Mouse (Mus musculus): ENCODE measurements at regions not wholly inside any gene's neighbourhood (a gene's known extent, or its start where the extent isn't known, plus 50 kb on each side); places are given as distances from the start of the nearest gene placed in this dataset.

GRCm38 (mm10) chr9:30802826-30803225 lies 119.4 kb downstream of the Adamts15 start:
- TF ChIP-seq POLR2A (IDR thresholded peaks at IDR 0.05; ENCODE audit: control insufficient read depth, low read depth, low read length) = no peak
- TF ChIP-seq CTCF (IDR thresholded peaks at IDR 0.05; ENCODE audit: control insufficient read depth, insufficient read depth, insufficient replicate concordance, low read depth, low read length) = no peak

Data from testis, adult 2 months (tissue).